Mouse (Mus musculus): Measurements from ENCODE around the gene Zdhhc8.

Gene Zdhhc8

DNA sequence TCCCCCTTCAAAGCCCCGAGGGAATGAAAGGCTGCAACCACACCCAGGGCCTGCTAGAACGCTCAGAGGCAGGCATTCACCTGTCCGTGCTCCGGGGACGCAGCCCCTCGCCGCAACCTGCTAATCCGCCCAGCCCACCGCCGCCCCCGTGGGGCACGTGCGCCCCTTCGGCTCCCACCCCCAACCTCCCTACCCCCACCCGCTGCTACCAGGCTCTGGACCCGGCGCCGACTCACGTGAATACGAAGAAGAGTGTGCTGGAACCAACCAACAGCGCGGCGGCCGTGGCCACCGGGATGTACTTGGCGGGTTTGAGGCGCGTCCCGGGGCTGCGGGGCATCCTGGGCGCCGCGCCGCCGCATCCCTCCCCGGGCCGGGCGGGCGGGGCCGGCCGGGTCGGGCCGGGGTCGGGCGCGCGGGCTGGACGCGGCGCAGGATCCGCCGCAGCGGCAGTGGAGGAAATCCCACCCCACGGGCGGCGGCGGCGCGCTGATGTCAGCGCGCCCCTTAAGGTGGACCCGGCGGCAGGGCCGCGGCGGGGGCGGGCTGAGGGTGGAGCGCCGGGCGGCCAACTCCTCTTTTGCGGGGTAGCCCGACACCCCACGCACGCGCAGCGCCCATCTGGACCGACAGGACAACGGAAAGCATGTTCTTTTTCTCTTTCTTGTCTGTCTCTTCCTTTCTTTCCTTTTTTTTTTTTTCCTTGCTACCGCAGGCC is at the start of gene Zdhhc8:
Zdhhc8 (minus strand) TSS at position 466 of the 718 bp plus-strand sequence.
- in situ Hi-C loops (cut with MboI, MseI), result no loop called here

DNA sequence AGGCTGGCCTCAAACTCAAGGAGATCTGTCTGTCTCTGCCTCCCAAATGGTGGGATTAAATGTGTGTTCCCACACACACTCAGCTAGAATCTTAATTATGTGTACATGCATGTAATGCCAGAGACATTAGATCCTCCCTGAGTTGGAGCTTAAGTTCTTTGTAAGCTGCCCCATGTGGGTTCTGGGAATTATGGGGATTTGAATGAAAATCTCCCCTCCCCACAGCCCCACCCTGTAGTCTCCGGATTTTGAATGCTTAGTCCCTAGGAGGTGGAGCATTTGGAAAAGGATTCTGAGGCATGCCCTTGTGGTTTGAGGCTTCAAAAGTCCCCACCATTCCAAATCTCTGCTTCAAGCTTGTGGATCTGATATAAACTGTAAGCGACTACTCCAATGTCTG is 40.2 kb upstream of the Zdhhc8 start:
- in situ Hi-C loops (cut with MboI, MseI), result loop anchor here in 1 of 2 experiments (10.0 kb wide), 1 partner anchor 1160 kb away; the partner anchor contains the start of gene Ppil2

DNA sequence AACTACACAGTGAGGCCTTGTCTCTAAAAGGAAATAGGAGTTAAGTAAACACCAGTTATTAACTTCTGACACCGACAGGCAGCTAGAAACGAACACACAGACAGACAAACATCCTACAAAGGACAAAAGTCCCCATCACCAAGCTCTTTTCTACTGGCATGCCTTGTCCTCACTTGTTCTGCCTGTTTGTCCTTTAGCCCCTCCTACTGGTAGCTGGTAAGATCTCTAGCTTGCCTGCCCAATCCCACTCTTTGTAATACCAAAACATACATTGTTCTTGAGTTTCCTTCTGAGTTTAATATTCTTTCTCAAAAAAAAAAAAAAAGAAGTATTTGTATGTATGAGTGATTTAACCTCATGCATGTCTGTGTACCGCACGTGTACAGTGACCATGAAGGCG is 33.2 kb upstream of the Zdhhc8 start:
- in situ Hi-C loops (cut with MboI, MseI), result no loop called here

DNA sequence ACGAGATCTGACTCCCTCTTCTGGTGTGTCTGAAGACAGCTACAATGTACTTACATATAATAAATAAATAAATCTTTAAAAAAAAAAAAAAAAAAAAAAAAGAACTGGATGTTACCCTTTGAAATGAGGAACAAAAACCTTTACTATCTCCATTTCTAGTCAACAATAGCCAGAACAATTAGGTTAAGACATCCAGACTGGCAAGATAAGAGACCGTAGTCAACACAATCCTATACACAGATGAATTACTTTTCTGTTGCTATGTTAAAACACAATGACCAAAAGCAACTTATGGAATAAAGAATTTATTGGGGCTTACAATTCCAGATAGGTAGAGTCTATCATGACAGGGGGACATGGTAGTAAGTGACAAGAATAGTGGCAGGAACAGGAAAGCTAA is 30.1 kb upstream of the Zdhhc8 start:
- in situ Hi-C loops (cut with MboI, MseI), result no loop called here

DNA sequence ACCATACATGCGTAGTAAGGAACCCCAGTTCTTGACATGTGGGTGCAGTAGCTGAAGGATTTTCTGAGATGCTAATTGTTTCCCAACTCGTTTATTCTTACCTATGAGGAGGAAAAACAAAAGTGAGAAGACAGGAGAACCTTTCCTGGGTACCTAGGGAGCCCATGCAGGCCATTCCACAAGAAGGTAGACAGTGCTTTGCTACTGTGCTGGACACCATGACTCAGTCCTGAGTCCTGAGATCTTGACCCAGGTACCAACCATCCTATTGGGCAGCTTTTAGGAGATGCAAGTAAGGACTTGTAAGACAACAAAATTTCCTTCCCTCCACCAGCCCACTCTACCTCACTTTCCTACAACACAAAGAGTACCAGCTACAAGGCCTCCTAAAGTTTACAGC is 23.3 kb upstream of the Zdhhc8 start, which contains the start of gene Gm49776:
Gm49776 (minus strand) TSS at position 101 of the 400 bp plus-strand sequence.
- in situ Hi-C loops (cut with MboI, MseI), result no loop called here

DNA sequence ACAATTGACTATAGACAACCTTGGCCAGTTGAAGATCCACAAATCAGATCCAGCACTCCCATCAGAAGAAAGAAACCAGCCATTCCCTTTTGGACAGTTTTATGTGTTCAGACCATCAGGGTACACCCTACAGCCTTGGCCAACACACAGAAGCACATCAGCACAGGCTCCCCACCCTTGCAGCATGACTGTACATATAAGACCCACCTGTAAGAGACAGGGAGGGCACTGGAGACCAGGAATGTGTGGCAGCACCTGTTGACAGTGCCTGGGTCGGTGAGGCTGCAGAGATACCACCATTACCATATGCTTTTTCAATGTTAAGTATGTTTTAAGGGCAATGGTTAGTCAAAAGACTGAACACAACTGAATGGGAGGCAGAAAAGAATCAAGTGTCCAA is 18.9 kb upstream of the Zdhhc8 start:
- in situ Hi-C loops (cut with MboI, MseI), result loop anchor here in 1 of 2 experiments (5.0 kb wide), 1 partner anchor 558 kb away; the partner anchor contains the start of genes Cdc45 and Ufd1

DNA sequence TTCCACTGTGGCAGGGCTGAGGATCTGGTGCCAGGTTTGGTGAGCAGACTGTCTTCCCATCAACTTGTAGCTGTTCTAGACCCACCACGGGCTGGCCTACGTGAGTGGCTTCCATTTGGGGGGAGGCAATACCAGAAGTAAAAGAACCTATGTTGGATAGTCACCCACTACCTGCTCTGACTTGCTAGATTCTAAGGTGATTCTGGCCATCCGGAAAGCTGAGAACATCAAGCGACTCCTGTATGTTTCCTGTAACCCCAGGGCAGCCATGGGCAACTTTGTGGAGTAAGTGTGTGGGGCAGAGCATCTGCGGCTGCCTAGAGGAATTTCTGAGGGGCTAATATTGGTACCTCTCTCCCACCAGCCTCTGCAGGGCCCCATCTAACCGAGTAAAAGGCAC is 17.8 kb upstream of the Zdhhc8 start:
- in situ Hi-C loops (cut with MboI, MseI), result loop anchor here in 1 of 2 experiments (5.0 kb wide), 1 partner anchor 560 kb away; the partner anchor contains the start of genes Cdc45 and Ufd1

DNA sequence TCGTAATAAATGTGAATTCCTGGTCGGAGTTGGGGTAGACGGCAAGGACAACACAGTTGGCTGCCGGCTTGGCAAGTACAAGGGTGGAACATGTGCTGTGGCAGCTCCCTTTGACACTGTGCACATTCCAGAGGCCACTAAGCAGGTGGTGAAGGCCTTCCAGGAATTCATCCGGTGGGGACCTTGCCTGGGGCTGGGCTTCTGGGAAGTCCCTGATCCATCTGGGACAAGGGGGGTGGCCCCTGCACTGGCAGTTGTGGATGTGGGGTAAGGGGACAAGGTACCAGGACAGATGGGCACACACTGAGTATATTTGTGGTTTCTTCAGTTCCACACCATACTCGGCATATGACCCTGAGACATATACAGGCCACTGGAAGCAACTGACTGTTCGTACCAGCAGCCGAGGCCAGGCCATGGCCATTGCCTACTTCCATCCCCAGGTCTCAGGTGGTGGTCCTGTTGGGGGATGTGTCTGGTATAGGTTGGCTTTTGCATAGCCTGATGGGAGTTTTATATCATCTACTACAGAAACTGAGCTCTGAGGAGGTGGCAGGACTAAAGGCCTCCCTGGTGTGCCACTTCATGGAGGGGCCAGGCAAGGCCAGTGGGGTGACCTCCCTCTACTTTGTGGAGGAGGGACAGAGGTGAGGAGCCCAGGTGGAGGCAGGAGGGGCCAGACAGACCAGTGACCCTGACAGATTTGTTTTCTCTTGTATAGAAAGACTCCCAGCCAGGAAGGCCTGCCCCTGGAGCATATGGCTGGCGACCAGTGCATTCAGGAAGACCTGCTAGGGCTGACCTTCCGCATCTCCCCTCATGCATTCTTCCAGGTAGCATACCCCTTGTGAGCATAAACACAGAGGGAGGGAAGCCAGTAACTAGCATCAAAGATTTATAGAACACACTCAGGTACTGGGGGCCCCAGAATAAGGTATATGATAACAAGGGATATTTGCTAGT is 16.2 kb upstream of the Zdhhc8 start:
- in situ Hi-C loops (cut with MboI, MseI), result loop anchor here in 1 of 2 experiments (5.0 kb wide), 1 partner anchor 561 kb away; the partner anchor contains the start of genes Cdc45 and Ufd1

DNA sequence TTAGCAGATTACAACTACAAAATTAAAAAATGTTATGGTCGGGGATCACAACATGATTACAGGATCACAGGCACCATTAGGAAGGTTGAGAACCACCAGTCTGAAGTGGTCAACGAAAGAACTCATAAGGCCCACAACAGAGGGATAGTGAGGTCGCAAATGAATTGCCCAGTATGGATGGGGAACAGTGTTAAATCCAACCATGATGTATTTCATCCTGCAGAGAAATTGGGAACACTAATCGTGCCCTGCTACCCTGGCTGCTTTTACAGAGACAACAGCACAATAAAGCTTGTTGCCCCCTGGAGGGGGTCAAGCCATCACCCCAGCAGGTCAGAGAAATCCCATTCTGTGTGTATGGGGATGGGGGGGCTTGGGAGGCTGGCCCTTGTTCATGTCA is 15.3 kb upstream of the Zdhhc8 start:
- in situ Hi-C loops (cut with MboI, MseI), result loop anchor here in 1 of 2 experiments (5.0 kb wide), 1 partner anchor 562 kb away; the partner anchor contains the start of genes Cdc45 and Ufd1

DNA sequence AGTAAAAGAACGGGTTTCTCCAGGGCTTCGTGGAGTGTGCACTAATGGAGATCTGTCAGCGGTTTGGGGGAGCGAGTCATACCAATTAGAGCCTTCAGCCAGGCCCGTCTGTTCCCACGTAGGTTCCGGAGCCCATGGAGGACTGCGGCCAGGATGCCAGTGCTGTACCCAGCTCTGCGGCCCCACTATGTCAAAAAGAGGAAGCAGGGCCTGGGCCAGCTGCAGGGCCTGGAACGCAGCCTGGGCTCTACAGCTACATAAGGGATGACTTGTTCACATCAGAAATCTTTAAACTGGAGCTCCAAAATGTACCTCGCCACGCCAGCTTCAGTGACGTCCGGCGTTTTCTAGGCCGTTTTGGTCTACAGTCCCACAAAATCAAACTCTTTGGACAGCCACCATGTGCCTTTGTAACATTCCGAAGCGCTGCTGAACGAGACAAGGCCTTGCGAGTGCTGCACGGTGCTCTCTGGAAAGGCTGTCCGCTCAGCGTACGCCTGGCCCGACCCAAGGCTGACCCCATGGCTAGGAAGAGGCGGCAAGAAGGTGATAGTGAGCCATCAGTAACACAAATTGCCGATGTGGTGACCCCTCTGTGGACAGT is 14.5 kb upstream of the Zdhhc8 start:
- in situ Hi-C loops (cut with MboI, MseI), result no loop called here

DNA sequence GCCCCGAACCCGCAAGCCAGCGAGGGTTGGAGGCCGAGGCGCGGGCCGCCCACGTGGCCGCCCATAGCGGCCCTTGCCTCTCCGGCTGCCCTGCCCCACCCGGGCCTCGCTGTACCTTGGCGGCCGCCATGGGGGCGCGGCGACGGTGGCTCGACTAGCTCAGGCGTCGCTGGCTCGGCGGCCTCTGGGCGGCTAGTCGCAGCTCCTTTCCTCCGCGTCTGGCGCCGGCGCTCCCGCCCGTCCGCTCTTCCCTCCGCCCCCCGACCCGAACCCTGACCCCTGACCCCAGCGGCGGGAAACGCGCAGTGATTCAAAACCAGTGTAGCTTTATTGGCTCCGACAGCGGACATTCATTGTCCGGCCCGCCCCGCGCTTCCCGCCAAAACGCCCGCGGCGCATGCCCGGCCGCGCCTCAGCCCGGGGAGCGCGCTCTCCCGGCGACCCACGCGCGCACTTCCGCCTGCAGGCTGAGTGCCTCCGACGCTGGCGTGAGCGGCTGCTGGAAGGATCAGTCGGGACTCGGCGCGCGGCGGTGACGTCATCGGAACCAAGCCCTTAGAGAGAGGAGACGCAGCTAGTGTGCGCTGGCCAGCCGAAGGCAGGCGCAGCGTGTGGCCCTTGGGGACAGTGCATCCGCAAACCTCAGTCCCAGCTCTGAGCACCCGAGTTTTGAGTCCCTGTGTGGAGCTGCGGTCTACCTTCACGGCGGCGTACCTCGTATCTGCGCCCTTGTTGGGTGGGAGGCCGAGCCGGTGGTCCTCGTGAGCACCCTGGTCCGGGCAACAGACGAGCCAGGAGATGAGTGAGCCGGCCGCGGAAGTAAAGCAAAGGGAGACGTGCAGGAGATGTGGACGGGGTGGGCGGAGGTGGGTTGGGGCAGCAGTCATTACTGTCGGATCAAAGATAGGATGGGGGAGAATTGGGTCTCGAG is 13.8 kb upstream of the Zdhhc8 start, which contains the start of the genes Trmt2a and Ranbp1:
Trmt2a (plus strand) TSS at position 247 of the 931 bp plus-strand sequence.
Ranbp1 (minus strand) TSS at position 300 of the 931 bp plus-strand sequence.
- in situ Hi-C loops (cut with MboI, MseI), result no loop called here

DNA sequence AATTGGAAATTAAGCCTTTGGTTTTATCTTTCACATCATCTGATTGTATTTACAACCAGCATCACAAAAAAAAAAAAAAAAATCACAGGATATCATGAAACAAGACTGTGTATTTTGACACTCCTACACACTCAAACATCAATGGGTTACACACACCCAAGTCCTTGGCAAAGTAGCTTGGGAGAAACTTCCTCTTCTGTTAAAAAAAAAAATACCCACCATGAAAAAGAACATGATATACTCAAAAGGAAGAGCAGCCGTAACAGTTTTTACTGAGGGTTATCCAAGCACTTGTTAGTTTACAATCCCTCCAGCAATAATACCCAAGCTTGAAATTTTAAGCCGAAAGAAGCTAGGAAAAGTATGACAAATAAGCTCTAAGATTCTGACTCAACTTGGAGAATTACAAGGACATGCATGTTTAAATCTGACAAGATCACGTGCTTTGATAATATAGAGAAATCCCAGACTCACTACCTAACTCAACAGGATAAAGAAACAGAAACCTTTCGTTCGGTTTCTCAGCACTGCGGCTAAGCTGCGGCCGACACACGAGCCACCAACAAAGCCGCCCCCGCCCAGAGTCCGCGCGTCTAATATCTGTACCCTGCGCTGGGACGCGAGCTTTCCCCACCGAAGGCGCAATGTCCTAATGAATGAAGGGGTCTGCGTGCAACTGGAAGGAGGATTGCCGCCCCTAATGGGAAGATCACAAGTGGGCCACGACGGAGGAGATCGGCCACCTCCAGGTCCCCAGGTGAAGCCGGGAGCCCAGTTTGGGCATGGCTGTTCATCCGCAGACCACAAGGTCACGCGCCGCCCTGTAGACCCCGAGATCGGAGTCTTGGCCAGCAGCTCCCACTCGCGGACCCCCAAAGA is 12.8 kb upstream of the Zdhhc8 start:
- in situ Hi-C loops (cut with MboI, MseI), result no loop called here

DNA sequence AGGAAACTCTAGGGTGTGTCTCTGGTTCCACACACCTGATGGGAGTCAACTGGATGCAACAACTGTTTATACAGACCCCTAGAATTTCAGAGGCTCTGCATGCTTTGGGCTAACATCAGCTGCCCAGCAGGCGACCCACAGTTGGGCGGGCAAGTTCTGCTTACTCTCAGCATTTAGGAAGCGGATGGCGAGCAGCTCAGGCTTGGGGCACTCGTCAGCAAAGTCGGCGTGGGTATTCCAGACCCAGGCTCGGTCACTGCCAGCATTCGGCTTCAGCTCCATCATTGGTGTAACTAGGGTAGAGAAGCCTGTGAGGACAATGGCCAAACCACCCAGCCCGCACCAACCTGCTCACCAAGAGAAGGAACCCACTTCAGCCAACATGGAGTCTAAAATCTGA is 6.6 kb upstream of the Zdhhc8 start:
- in situ Hi-C loops (cut with MboI, MseI), result no loop called here

DNA sequence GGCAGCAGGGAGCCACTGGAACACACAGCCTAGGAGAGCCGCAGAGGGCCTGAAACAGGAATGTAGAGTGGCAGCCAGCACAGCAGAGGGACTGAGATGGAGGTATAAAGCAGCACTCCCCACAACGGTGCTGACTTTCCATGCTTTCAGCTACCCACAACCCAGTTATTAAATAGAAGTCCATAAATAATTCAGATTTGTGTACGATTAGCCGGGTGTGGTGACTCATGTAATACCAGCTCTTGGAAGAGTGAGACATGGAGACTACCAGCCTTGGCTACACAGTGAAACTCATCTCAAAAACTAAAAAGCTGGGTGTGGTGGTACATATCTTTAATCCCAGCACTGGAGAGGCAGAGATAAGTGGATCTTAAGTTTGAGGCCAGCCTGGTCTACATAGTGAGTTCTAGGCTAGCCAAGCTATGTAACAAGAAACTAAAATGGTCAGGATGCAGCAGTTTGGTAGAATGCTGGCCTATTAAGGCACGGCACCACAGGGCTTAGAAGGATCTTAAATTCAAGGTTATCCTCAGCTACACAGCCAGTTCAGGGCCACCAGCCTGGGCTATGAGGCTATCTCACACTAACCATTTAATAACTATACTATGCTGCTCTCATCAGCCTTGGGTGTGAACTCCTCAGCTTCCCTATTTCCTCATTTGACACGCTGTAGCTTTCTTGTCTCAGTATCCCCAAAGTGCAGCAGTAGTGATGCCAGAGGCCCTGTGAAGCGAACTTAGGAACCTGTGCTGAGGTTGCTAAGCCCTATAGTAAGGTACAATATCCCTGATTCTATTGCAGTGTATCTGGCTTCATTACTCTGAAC is 2.0 kb upstream of the Zdhhc8 start:
- in situ Hi-C loops (cut with MboI, MseI), result no loop called here

DNA sequence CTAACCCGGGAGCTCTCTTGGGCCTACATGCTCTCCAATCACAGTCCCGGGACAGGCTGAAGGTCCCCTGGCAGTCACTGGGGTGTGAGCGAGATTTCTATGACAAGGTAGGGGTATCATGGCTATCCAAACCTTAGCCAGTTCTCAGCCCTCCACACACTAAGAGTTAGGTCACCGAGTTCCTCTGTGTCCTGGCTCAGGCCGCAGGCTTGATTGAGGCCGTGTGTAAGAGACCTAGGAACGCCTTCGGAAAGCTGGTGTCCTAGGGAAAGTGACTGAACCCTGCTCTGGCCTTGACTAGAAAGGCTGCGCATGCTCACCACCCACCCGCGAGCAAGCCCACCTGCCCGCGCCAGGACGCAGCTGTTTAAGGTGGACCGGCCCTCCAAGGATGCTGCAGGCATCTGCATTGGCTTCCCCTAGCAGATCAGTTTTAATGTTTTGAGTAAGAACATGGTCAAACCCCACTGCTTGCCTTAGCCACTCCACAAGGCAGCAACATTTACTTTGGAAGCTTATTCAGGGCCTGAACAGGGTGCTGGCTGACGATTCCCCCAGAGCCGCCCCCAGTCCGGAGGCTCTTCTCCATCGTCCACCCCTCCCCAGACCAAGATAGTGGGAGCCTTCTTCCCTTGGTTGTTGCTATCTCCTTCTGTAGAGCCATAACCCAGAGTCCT is 591 bp upstream of the Zdhhc8 start:
- in situ Hi-C loops (cut with MboI, MseI), result no loop called here

DNA sequence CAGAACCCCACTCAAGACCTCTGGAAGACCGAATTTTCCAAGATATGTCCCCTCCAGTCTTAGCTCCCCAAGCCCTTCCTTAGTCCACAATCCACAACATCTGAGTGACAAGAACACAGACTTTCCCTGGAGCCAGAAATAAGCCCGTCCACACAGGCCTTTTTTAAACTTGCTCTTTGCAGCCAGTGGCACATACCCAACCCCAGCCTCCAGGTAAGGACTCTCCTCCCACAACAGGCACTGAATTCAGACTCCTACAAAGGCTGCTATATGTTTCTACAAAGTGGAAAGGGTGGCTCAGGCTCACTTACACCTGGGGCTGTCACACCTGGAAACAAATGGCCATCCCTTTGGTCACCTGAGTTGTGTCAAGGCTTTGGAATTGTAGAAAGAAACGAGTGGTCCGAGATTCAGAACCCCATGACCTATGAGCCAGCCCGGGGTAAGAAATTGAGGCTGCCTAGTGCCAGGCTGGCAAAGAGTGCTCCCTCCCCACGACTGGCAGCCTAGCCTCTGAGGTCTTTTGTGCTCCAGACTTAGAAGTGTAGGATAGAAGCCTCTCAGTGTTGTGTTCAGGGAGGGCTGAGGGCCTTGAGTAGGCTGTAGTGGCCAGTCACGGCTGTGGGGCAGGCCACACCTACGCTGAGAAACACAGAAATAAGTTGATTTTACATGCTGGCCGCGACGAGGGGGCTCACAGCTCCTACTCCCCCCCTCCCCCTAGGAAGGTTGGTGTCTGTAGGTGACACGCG is 841 bp downstream of the Zdhhc8 start:
- in situ Hi-C loops (cut with MboI, MseI), result no loop called here

DNA sequence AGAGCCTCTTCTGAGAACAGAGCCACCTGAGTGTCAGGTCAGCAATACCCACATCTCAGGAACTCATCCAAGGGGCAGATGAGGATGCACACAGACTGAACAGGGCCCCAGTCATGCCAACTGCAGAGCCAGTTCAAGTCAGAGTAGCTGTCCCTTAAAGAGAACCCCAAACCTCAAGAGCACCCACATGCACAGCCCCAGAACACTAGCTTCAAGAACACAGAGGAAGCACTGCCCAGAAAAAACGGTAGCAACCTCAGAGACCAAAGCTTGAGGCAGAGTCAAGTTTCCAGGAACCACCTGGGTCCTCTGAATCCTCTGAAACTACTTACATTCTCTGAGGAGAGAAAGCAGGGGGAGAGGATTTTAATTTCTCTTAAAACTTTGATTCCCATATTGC is 1.5 kb downstream of the Zdhhc8 start:
- in situ Hi-C loops (cut with MboI, MseI), result no loop called here
